Mouse (Mus musculus): ENCODE measurements at regions not wholly inside any gene's neighbourhood (a gene's known extent, or its start where the extent isn't known, plus 50 kb on each side); places are given as distances from the start of the nearest gene placed in this dataset.

DNA sequence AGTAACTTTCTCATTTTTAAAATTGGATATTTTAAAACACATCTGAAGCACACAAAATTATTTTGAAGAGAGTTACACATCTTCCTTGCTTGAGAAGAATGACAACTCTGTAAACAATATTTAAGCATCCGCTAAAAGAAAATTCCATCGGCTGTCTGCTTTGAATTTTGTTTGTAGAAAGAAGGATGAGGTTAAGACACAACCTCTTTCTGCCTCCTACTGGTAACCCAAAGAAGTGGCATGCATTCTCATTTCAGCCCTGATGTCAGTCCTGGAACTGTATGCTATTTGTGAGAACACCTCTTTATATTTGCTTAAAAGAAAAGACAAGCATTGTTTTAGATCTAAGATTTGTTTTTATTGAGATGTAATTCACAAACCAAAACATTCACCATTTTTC is 80.6 kb upstream of the Gpc3 start:
- TF ChIP-seq POLR2A (IDR thresholded peaks at IDR 0.05; ENCODE audit: borderline replicate concordance, extremely low read depth, low read depth, low read length) (no peak), CTCF (IDR thresholded peaks at IDR 0.05; ENCODE audit: insufficient read depth, low read length) (no peak)
